In genomic region chr7:49523729-49524128, GRCm38 (mm10) we compare ENCODE assay signal across 9 mouse cellular contexts.
DNase-seq lines count a peak whose midpoint lies in the region; ATAC-seq and TF ChIP-seq lines count a peak whose summit lies in the region.
"Had no signal": no experiment of that assay in that cellular context is flagged by ENCODE, and none has a peak within 500 bp of the region (broad histone marks: within the 10 kb centered on the region; RNA-seq: fewer than 3 reads in every experiment).

No protein-coding gene starts in this region.

- H3K4me1 ChIP-seq in forebrain, embryonic 13.5 days, result peaks cover 31% of the 10 kb centered on the region
- peaks cover 48% of the 10 kb centered on the region for H3K4me1 ChIP-seq in forebrain, embryonic 12.5 days
- peaks cover 4% of the 10 kb centered on the region for H3K4me1 ChIP-seq in ES-Bruce4 (ENCODE audit: control insufficient read depth, insufficient read depth, low read length)
- H3K4me1 ChIP-seq in heart, postnatal 0 days (ENCODE audit: control insufficient read depth, insufficient read depth), result peaks cover 27% of the 10 kb centered on the region
- peaks cover 72% of the 10 kb centered on the region for H3K4me1 ChIP-seq in limb, embryonic 12.5 days (replicated peaks)

- H3K4me3 ChIP-seq in forebrain, embryonic 13.5 days, result no peak overlapping the region
- H3K4me3 ChIP-seq in forebrain, embryonic 12.5 days (replicated peaks), result no peak overlapping the region
- peak overlapping the region; percentile 2 for H3K4me3 ChIP-seq in ES-Bruce4 (ENCODE audit: low read depth, low read length)
- H3K4me3 ChIP-seq in heart, postnatal 0 days (ENCODE audit: low read depth, low read length), result peak overlapping the region; percentile 46
- peak overlapping the region; percentile 45 for H3K4me3 ChIP-seq in limb, embryonic 12.5 days (replicated peaks)

- TF ChIP-seq POLR2A in ES-Bruce4 (IDR thresholded peaks at IDR 0.05; ENCODE audit: insufficient read depth, low read length), result no peak

- H3K27ac ChIP-seq in forebrain, embryonic 13.5 days, result no peak overlapping the region
- no peak overlapping the region for H3K27ac ChIP-seq in forebrain, embryonic 12.5 days
- H3K27ac ChIP-seq in ES-Bruce4 (ENCODE audit: insufficient read depth, low read length), result 0 out of 2 replicates have a peak overlapping the region, but pooled peaks have one; percentile 2
- H3K27ac ChIP-seq in heart, postnatal 0 days (ENCODE audit: low read depth), result peak overlapping the region; percentile 86
- H3K27ac ChIP-seq in limb, embryonic 12.5 days, result no peak overlapping the region
- H3K27ac ChIP-seq: macrophage had no signal

- TF ChIP-seq CTCF in ES-Bruce4 (IDR thresholded peaks at IDR 0.05; ENCODE audit: low read depth, low read length), result no peak
- TF ChIP-seq CTCF in heart, postnatal 0 days (IDR thresholded peaks at IDR 0.05; ENCODE audit: low read depth), result no peak

- WGBS in forebrain, embryonic 13.5 days, result 32% methylated on average over 5 of the region's 5 CpGs
- WGBS in forebrain, embryonic 12.5 days, result 25% methylated on average over 5 of the region's 5 CpGs
- WGBS in heart, postnatal 0 days, result 28% methylated on average over 5 of the region's 5 CpGs
- WGBS in limb, embryonic 12.5 days, result 22% methylated on average over 5 of the region's 5 CpGs

- peaks cover 41% of the 10 kb centered on the region for H3K27me3 ChIP-seq in forebrain, embryonic 13.5 days
- peaks cover 50% of the 10 kb centered on the region for H3K27me3 ChIP-seq in forebrain, embryonic 12.5 days
- H3K27me3 ChIP-seq in ES-Bruce4 (ENCODE audit: control insufficient read depth, insufficient read depth, low read length, poor library complexity, severe bottlenecking), result no peaks in the 10 kb centered on the region
- no peaks in the 10 kb centered on the region for H3K27me3 ChIP-seq in heart, postnatal 0 days (ENCODE audit: control insufficient read depth, insufficient read depth, low read length)
- peaks cover 13% of the 10 kb centered on the region for H3K27me3 ChIP-seq in limb, embryonic 12.5 days

- DNase-seq in heart, postnatal 0 days (ENCODE audit: low spot score), result no peak
- DNase-seq in urinary bladder, adult 2 months (ENCODE audit: low spot score), result no peak
- no peak for DNase-seq in left cerebral cortex, postnatal 14 days (ENCODE audit: low spot score in 2 of 2)

- no peak overlapping the region for H3K9ac ChIP-seq in forebrain, embryonic 13.5 days
- no peak overlapping the region for H3K9ac ChIP-seq in forebrain, embryonic 12.5 days
- no peak overlapping the region for H3K9ac ChIP-seq in ES-Bruce4 (ENCODE audit: low read depth, poor library complexity, severe bottlenecking)
- H3K9ac ChIP-seq in heart, postnatal 0 days (replicated peaks; ENCODE audit: low read depth, low read length), result peak overlapping the region; percentile 47
- 0 out of 2 replicates have a peak overlapping the region, but pooled peaks have one; percentile 19 for H3K9ac ChIP-seq in limb, embryonic 12.5 days (replicated peaks)

- no peaks in the 10 kb centered on the region for H3K9me3 ChIP-seq in forebrain, embryonic 13.5 days (replicated peaks)
- H3K9me3 ChIP-seq in forebrain, embryonic 12.5 days, result no peaks in the 10 kb centered on the region
- no peaks in the 10 kb centered on the region for H3K9me3 ChIP-seq in ES-Bruce4 (replicated peaks; ENCODE audit: control insufficient read depth, insufficient read depth, low read length, poor library complexity, severe bottlenecking)
- no peaks in the 10 kb centered on the region for H3K9me3 ChIP-seq in heart, postnatal 0 days (replicated peaks; ENCODE audit: control insufficient read depth, low read length)
- H3K9me3 ChIP-seq in limb, embryonic 12.5 days, result no peaks in the 10 kb centered on the region

- intact Hi-C loops in left cerebral cortex, postnatal 14 days (cut with DNase I), result no loop called here

- no peaks in the 10 kb centered on the region for H3K36me3 ChIP-seq in forebrain, embryonic 13.5 days (ENCODE audit: poor library complexity, severe bottlenecking)
- H3K36me3 ChIP-seq in forebrain, embryonic 12.5 days (replicated peaks), result no peaks in the 10 kb centered on the region
- no peaks in the 10 kb centered on the region for H3K36me3 ChIP-seq in ES-Bruce4 (ENCODE audit: control insufficient read depth, insufficient read depth, low read length, poor library complexity, severe bottlenecking)
- no peaks in the 10 kb centered on the region for H3K36me3 ChIP-seq in heart, postnatal 0 days (replicated peaks; ENCODE audit: control insufficient read depth, insufficient read depth, low read length)
- H3K36me3 ChIP-seq in limb, embryonic 12.5 days, result no peaks in the 10 kb centered on the region

- 0 out of 2 replicates have a peak overlapping the region, but pooled peaks have one; percentile 65 for H3K4me2 ChIP-seq in forebrain, embryonic 13.5 days
- H3K4me2 ChIP-seq in forebrain, embryonic 12.5 days, result no peak overlapping the region
- peak overlapping the region; percentile 64 for H3K4me2 ChIP-seq in heart, postnatal 0 days (ENCODE audit: low read depth, low read length)
- H3K4me2 ChIP-seq in limb, embryonic 12.5 days, result peak overlapping the region; percentile 79

- ATAC-seq in forebrain, embryonic 13.5 days, result no peak
- no peak for ATAC-seq in forebrain, embryonic 12.5 days (ENCODE audit: low FRiP score)
- ATAC-seq in heart, postnatal 0 days (ENCODE audit: insufficient read depth, low read depth), result peak; percentile 12; the same call in 1 of the 2 replicates
- no peak for ATAC-seq in limb, embryonic 12.5 days (ENCODE audit: insufficient number of reproducible peaks, insufficient read depth, low FRiP score, low TSS enrichment, low read depth)
- ATAC-seq in megakaryocyte progenitor cell, adult 5-6 weeks (replicated peaks; ENCODE audit: poor library complexity), result no peak

- peak; percentile 80 for TF ChIP-seq EP300 in ES-Bruce4 (IDR thresholded peaks at IDR 0.05; ENCODE audit: insufficient read depth, low read depth, low read length)
- TF ChIP-seq EP300 in heart, postnatal 0 days (IDR thresholded peaks at IDR 0.05; ENCODE audit: low read depth), result no peak

Comparison
In these comparisons a context has a peak if more than half of its experiments do, and no peak if none do; other contexts are left out.
1. H3K27ac ChIP-seq: peak in ES-Bruce4 (single experiment) and heart, postnatal 0 days (single experiment); none in forebrain, embryonic 13.5 days (single experiment), forebrain, embryonic 12.5 days (single experiment) and limb, embryonic 12.5 days (single experiment).
2. H3K4me3 ChIP-seq: peak in ES-Bruce4 (single experiment), heart, postnatal 0 days (single experiment) and limb, embryonic 12.5 days (single experiment); none in forebrain, embryonic 13.5 days (single experiment) and forebrain, embryonic 12.5 days (single experiment).
3. H3K9ac ChIP-seq: peak in heart, postnatal 0 days (single experiment) and limb, embryonic 12.5 days (single experiment); none in forebrain, embryonic 13.5 days (single experiment), forebrain, embryonic 12.5 days (single experiment) and ES-Bruce4 (single experiment).